1 mouse cellular context compared by ENCODE assay signal in the genomic region with DNA sequence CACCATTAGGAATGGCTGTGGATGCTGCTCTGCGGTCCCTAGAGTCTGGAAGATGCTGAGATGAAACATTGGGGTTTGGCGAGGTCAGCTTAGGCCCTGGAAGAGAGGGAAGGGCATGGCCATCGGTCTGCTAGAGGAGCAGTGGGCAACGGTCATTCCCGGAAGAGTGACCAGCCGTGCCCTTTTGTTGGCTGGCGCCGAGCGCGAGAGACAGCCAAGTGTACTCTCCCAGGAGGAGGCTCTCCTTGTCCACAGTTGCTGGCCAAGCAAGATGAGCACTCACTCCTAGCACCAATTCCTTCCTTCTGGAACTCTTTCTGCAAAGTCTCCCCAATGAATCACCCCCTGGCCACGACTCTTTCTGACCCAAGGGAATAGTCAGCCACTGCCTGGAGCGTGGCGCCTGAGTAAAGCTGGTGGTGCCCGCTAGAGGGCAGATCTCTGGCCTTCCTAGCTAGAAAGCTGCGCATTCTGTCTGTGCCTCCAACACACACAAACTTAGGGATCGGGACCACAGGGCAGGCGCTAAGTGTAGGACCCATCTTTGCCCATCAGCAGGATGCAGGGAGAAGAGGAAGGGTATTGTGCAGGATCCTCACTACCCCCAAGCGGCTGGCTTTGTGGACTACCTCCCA.
TF ChIP-seq lines count a peak whose summit lies in the region.

No protein-coding gene starts in this region.

TF ChIP-seq in MEL, 35 proteins besides CTCF, POLR2A, EP300 and RAD21:
- TF ChIP-seq BHLHE40 (IDR thresholded peaks at IDR 0.05; ENCODE audit: borderline replicate concordance, low read depth, low read length) (no peak), UBTF (IDR thresholded peaks at IDR 0.05; ENCODE audit: borderline replicate concordance, insufficient read depth, low read depth, low read length) (no peak), CHD1 (IDR thresholded peaks at IDR 0.05; ENCODE audit: low read depth, low read length) (no peak), CHD2 (IDR thresholded peaks at IDR 0.05; ENCODE audit: low read length) (no peak), ZKSCAN1 (IDR thresholded peaks at IDR 0.05; ENCODE audit: low read depth, low read length) (no peak), HCFC1 (IDR thresholded peaks at IDR 0.05; ENCODE audit: low read depth, low read length) (no peak), NELFE (IDR thresholded peaks at IDR 0.05; ENCODE audit: low read depth, low read length) (no peak)
